Mouse (Mus musculus) gastrocnemius, adult 8-10 months (tissue): ENCODE measurements around the gene Alg2. TPM values are rescaled to one million over a fixed set of nuclear protein-coding genes. Genes with fewer than 3 reads are reported as not detected.

ENCODE experiments used
- DNase-seq, 2 experiments: peaks; one replicate each; pipeline ENCODE4 v3.0.0; 2022; ENCODE audit warnings: low spot score in 2 of 2
- total RNA-seq, 4 experiments: library from RNA; stranded (reverse); gene quantifications; 2 replicates each; pipeline ENCODE4 v1.2.4; 2022

Gene Alg2
- total RNA-seq, 4 experiments from 2014 or later, result 8.1 to 15.5 (median 10.3) TPM

DNA sequence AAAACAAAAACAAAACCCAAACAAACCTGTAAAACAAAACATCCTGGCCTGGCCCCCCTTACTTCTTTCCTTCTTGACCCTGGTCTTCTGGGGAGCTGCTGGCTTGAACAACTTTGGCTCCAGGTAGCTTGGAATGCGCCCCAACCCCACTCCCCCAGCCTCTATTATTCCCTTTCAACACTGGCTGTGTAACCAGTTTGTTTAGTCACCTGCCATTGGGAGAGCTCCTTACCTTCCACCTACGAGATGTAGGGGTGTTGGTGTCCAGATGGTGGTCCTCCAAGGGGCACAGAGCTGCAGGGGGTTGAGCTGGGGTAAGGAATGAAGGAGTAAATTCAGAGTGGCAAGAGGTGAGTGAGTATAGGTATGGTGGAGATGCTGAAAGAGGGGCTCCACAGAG lies 6.9 kb downstream of the Alg2 start:
- DNase-seq, result no peak

- DNase-seq, result no peak
Measured at GRCm38 (mm10) chr4:47449586-47450522, 24.3 kb downstream of the Alg2 start.

DNA sequence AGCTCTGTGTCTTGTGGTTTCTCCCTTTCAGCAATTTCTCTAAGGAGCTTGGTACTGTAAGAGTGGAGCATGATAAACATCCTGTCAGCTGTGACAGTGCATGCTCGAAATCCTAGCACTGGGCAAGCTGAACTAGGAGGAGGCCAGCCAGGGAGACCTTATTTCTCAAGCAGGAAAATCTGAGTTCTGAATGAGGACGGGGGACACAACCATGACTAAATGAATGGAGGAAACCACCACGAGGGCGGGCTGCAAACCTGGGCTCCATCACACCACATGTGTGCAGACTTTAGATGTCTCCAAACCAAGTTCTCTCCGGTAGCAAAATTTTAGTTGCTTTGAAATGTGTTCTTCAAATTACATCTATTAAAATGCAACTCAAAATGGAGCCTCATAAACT lies 25.0 kb downstream of the Alg2 start:
- no peak for DNase-seq

DNA sequence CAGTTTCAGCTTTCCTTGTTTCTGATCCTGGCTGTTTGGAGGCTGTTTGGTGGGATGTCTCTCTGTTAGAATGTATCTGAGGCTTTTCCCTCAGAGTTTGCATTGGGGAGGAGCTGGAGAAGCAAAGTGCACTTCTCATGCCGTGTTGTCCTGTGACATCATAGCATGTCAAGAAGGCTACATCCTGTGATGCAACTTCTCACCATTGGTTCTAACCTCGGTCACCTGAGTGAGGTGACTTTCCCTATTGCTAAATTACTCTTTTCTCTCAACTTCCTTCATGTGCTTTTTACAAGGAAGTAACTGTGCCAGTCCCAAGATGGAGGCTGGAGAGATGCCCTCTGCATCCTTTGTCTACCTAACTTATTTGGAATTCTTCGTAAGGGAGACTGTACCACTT lies 25.6 kb downstream of the Alg2 start:
- DNase-seq, result no peak

- no peak for DNase-seq
Measured at GRCm38 (mm10) chr4:47440951-47441350, 33.2 kb downstream of the Alg2 start.

DNA sequence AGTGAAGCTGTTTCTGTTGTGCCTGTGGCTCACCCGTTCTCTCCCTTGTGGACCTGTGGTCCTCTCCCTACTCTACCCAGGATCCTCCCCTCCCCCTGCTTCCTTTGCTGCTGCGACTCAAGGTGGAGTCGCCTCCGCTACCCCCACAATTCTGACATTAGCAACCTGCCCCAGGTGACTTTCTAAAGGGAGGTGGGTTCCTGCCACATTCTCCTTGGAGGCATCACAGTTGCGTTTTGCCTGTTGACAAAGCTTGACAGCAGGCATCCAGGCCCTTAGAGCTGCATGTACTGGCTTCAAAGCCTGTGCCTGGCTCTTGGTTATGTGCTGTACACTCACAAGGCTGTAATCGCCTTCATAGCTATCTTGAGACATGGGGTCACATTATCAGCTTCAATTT lies 35.2 kb downstream of the Alg2 start:
- DNase-seq, result no peak

DNA sequence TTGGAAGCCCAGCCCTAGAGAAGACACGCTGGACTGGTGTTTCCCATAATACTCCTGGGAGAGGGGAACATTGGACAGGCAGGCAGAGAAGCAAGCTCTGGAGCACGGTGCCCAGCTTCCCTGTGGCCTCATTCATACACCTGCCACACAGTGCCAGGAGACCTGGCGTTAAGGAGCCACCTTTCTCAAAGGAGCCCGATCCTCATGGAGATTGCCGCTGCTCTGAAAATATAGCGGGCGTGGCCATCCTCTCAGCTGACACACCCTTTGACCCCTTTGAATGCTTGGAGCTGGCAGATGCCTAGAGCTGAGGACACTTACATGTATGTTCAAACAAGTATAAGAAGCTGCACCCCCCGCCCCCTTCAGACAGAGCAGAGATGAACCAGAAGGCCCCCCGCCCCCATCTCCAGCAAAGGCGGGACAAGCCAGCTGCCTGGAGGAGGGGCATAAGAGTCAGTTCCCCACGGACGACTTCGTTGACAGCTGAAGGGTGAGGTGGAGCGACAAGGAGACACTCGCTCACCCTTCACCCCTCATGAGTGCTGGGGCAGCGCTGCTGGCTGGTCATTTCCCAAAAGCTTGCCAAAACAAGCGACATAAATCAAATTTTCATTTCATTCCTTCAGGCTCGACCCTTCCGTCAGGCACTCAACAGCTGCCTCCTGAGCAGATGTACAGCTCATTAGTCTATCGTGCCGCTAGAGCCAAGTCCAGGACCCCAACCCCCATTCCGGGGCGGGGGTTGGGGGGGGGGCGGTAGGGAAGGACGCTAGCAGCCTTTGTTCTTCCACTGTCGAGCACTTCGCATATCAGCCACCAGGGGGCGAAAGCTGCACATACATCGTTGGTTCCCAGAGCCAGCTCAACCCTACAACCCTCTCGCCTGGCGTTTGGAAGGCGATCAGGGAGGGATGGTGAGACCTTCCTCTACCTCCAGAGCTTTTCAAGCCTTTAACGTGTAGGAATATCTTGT lies 36.5 kb downstream of the Alg2 start:
- DNase-seq, result peak; percentile 64 to 73

DNA sequence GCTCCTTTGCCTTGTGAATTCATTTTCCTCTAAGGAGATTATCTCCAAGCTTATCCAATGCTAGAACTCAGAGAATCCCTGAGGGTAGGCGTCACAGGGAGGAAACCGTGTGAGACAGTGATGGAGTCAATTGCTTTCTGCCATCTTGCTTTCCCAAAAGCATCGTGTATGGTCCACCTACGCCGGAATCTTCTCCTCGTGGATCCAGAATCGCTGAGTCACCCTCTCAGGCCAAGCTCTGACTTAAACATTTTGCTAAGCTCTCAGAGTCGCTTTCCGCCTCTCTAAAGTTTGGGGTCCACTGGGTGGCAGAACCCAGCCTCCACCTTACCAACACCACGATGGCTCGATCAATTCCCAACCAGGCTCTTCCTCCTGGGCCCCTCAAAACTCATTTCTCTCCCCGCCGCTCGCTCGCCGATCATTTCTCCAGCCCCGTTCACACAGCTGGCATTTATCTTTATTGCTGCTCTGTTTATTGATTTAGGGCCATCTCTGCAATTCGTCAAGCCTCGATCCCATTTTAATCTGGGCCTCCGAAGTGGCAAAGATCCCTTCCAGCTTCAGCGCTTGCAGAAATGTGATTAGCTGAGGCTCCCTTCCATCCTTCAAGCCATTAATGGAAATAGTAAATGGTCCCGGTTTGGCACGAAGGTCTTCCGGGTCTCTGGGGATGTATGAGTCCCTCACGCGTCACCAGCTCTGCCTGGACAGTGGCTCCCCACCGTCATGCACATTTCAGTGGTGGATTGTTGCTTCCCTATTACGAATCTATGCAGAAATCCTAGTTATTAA lies 38.4 kb downstream of the Alg2 start:
- DNase-seq, result no peak

GRCm38 (mm10) chr4:47435131-47435530 lies 39.0 kb downstream of the Alg2 start:
- no peak for DNase-seq

DNA sequence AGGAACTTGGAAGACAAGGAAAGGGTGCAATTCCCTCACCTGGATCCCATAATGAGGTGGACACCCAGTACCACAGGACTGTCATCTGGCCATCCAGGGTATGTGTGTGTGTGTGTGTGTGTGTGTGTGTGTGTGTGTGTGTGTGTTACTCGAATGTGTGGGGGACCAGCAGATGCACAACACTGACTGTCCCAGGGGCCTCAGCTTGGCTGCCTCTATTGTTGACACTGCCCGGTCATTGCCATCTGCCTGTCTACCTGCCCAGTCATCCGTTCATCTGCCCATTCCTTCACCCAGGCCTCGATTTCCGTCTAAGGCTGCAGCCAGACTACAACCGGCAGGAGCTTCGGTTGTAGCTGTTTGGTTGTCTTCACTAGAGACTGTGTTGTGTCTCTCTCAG lies 41.4 kb downstream of the Alg2 start:
- DNase-seq, result no peak

GRCm38 (mm10) chr4:47431081-47431480 lies 43.1 kb downstream of the Alg2 start:
- no peak for DNase-seq

GRCm38 (mm10) chr4:47430557-47430956 lies 43.6 kb downstream of the Alg2 start:
- DNase-seq, result no peak

DNA sequence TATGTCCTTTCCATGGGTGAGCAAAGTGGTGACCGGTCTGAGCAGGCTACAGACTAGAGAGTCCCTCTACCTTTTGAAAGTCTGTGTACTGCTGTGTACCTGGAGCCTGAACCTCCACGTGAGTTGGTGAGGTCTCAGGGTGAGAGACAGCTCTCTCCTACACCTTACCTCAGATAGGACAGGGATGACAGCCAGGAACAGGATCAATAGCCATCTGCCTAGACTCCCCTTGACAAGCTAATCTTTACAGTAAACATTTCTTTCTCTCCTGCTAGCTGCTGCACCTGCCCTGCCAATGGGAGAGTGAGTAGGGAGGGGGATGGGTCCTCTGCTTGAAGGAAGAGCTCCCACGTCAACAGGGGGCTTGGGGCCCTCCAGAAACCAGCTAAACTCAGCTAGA lies 46.5 kb downstream of the Alg2 start:
- DNase-seq, result no peak

GRCm38 (mm10) chr4:47425247-47425830 lies 48.8 kb downstream of the Alg2 start:
- DNase-seq, result no peak

DNA sequence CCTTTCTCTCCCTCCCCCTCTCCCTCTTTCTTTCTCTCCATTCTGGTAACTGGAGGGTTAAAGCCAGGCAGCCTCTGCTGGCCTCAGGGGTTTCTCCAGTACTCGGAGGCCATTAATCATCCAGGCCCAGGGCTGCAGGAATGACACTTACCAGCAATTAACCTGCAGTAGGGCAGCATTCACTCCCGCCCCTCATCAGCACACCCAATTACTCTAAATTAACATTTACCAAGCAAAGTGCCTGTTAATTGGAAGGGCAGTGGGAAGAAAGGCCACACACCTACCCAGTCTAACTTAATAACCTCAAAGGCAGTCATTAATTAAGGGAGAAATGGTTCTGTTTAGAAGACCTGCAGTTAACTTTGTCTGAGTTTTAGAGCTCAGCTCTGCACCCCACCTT lies 49.8 kb downstream of the Alg2 start:
- no peak for DNase-seq

GRCm38 (mm10) chr4:47422946-47423345 lies 51.2 kb downstream of the Alg2 start:
- no peak for DNase-seq

DNA sequence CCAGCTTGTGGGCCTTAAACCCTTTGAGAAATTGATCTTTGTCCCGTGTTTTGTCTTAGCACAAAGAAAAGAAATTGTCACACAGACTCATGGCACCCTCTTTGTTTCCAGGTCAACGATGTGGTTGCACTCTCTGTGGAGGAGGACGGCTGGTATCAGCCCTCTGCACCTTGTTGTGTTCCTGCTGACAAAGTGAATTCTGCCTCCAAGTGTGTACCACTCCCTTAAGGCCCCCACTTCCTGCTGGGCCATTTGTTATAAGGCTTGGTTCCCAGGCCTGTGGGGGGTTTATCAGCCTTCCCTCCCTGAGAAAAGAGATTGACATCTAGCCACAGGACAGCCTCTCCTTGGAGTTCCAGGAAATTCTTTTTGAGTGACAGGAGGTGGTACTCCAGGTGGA lies 51.9 kb downstream of the Alg2 start:
- DNase-seq, result no peak

GRCm38 (mm10) chr4:47420191-47420590 lies 53.9 kb downstream of the Alg2 start:
- no peak for DNase-seq

DNA sequence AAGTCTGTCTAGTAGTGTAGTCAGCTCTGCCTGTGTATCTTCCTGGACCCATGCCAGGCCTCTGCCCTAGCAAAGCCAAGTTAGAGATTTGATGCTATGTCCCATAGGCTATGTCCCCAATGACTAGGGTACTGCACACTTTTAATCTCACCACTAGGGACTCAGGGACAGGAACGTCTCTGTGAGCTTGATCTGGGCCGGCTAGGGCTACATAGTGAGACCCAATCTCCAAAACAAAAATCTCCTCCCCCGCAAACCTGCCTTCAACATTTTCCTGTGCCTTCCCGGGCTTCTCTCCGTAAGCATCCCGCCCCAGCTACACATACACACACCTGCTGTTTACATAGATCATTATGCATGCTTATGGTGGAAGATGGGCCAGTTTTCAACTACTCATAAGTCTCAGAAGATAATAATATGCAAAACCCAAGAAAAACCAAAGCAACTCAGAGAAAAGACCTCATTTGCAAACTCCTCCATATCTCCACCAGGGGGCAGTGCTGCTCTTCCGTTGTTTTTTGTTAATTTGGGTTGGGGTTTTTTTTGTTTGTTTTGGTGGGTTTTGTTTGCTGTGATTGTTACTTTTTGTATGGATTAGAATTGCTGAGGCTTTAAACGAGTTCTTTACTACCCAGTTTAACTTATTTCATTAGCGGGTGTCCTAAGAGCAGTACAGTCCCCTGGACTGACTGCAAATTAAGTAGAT lies 54.7 kb downstream of the Alg2 start:
- no peak for DNase-seq

DNA sequence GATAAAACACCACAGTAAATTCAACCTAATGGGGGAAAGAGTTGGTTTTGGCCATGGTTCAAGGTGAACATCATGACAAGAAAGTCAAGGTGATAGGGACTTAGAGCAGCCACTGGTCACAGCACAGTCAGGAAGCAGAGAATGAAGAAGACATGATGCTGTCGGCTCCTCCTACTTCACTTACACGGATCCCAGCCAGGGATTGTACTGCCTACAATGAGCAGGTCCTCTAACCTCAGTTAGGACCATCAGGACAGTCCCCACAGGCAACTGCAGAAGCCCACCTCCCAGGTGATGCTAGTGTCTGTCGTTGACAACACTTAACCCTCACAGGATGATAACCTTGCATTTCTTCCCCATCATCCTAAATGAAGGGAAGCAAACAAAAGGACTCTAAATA lies 56.3 kb downstream of the Alg2 start:
- DNase-seq, result no peak
